Mouse (Mus musculus): Measurements from ENCODE around the gene Btf3. TPM values are rescaled to one million over a fixed set of nuclear protein-coding genes. Genes with fewer than 3 reads are reported as not detected.

The Btf3 gene
- polyA plus RNA-seq, 1 experiment from 2014 or later: 773 TPM

- H3K36me3 ChIP-seq: peaks cover 57% of the 10 kb centered on the region
- ATAC-seq (ENCODE audit: insufficient number of reproducible peaks, insufficient read depth, low FRiP score, low TSS enrichment, low read depth): no peak
These were observed 42.8 kb downstream of the Btf3 start for GRCm38 (mm10) chr13:98274023-98274422.

DNA sequence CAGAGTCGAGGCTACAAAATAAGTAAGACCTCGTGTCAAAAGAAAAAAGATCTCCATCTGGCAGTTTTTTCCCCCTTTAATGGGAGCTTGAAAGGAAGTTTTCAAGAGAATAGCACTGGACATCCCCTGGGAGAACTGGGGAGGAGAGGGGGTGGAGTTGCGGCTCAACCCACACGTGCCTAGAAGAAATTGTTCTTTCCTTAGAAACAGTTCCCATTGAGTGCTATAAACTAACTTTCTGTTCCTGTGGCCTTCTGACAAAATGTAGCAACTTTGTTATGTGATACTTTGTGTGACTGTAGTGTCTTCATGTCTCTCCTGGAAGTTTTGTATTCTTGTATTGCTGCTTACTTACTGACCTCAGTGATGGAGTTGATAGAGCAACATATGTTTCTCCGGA, 52.7 kb downstream of the Btf3 start:
- Histone ChIP-seq H3K4me3 (replicated peaks) (peak overlapping the region; percentile 84), H3K4me2 (peak overlapping the region; percentile 78), H3K9ac (replicated peaks) (no peak overlapping the region; the same call in 1 of the 2 replicates), H3K4me1 (replicated peaks) (peaks cover 15% of the 10 kb centered on the region), H3K9me3 (no peaks in the 10 kb centered on the region), H3K27me3 (no peaks in the 10 kb centered on the region), H3K27ac (no peak overlapping the region), H3K36me3 (peaks cover 26% of the 10 kb centered on the region)
- ATAC-seq (ENCODE audit: insufficient number of reproducible peaks, insufficient read depth, low FRiP score, low TSS enrichment, low read depth): no peak
- WGBS: 41% methylated on average over 5 of the region's 5 CpGs

More at GRCm38 (mm10) chr13:98274023-98274422, 42.8 kb downstream of the Btf3 start:
- no peak overlapping the region for H3K4me2 ChIP-seq
- 88% methylated on average over 9 of the region's 9 CpGs for WGBS
- no peaks in the 10 kb centered on the region for H3K4me1 ChIP-seq (replicated peaks)
- no peak overlapping the region for H3K4me3 ChIP-seq (replicated peaks)
- no peaks in the 10 kb centered on the region for H3K9me3 ChIP-seq
- H3K9ac ChIP-seq (replicated peaks): no peak overlapping the region
- H3K27ac ChIP-seq: no peak overlapping the region
- no peaks in the 10 kb centered on the region for H3K27me3 ChIP-seq

- Histone ChIP-seq H3K9me3 (no peaks in the 10 kb centered on the region), H3K36me3 (peaks cover 28% of the 10 kb centered on the region), H3K4me3 (replicated peaks) (peak overlapping the region; percentile 84), H3K4me1 (replicated peaks) (peaks cover 15% of the 10 kb centered on the region), H3K9ac (replicated peaks) (peak overlapping the region; percentile 79), H3K27me3 (no peaks in the 10 kb centered on the region), H3K27ac (peak overlapping the region; percentile 82), H3K4me2 (peak overlapping the region; percentile 78)
- WGBS: 2% methylated on average over 16 of the region's 16 CpGs
- no peak; the same call in 1 of the 2 replicates for ATAC-seq (ENCODE audit: insufficient number of reproducible peaks, insufficient read depth, low FRiP score, low TSS enrichment, low read depth)
These were observed 53.3 kb downstream of the Btf3 start for GRCm38 (mm10) chr13:98263458-98263987.

DNA sequence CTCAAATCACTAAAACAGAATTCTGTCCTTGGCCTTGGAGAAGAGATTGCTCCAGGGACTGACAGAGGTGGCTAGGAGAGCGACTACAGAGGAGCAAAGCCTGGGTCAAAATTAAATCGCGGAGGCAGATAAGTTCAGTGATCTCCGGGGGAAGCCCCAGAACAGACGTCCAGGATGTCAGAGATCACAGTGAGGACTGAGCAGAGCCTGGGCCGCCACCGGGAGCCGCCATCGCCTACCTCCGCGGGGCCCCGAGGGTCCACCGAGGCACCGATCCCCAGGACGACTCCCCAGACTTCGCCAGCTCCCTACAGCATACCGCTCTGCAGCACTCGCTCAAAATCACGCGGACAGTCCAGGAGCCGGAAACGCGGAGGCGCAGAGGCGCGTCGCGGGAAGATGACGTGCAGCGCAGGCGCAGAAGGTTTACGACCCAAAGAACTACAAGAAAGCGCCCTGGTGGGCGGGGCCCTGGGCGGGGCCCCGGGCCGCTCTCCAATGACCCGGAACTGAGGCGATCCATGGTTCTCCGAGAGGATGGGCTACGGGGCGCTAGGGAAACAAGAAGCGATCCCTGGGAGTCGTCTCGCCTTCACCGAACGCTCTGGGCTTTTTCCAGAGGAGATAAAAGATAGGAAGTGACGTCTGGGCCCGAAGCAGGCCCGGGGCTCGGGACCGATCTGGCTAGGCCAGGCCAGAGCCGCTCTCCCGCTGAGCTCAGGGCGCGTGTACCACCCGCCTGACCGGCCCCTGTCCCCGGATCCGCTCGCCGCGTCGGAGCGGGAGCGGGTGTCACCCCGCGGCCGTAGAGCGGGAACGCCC, 54.0 kb downstream of the Btf3 start, which contains the start of the genes Utp15 and Ankra2:
TSS of gene Utp15 (minus strand) at position 406 of the 822 bp plus-strand sequence.
TSS of gene Ankra2 (plus strand) at position 439 of the 822 bp plus-strand sequence.
- peak; percentile 98 for ATAC-seq (ENCODE audit: insufficient number of reproducible peaks, insufficient read depth, low FRiP score, low TSS enrichment, low read depth)
- Histone ChIP-seq H3K9ac (replicated peaks) (peak within 1 kb of the TSS; percentile 79), H3K27me3 (no peaks in the 10 kb centered on the region), H3K4me3 (replicated peaks) (peak within 1 kb of the TSS; percentile 84), H3K4me1 (replicated peaks) (peaks cover 15% of the 10 kb centered on the region), H3K27ac (peak within 1 kb of the TSS; percentile 82), H3K4me2 (peak within 1 kb of the TSS; percentile 82), H3K9me3 (no peaks in the 10 kb centered on the region), H3K36me3 (peaks cover 29% of the 10 kb centered on the region)
- WGBS: under 1% methylated on average over 71 of the region's 71 CpGs

Other genes with a start within 250 kb of the Btf3 start
- 21.3 and 23.7 TPM in 2 replicates for gene Arhgef28, start 110.6 kb downstream of the Btf3 start, polyA plus RNA-seq (2016; fragmentation: Nextera tagmentation; extraction: Ambion mirVana)
- 41.2 and 42.0 TPM in 2 replicates for gene Utp15, start 54.0 kb downstream of the Btf3 start, polyA plus RNA-seq (2016; fragmentation: Nextera tagmentation; extraction: Ambion mirVana)
- gene Ankra2, start 53.9 kb downstream of the Btf3 start, polyA plus RNA-seq (2016; fragmentation: Nextera tagmentation; extraction: Ambion mirVana): 15.3 and 19.1 TPM in 2 replicates
- gene Gm21976, start 37.1 kb downstream of the Btf3 start, polyA plus RNA-seq (2016; fragmentation: Nextera tagmentation; extraction: Ambion mirVana): not detected in 2 replicates
- gene Foxd1, start 37.2 kb upstream of the Btf3 start, polyA plus RNA-seq (2016; fragmentation: Nextera tagmentation; extraction: Ambion mirVana): 0.17 and 0.25 TPM in 2 replicates
- gene Gm10320, start 175.0 kb upstream of the Btf3 start, polyA plus RNA-seq (2016; fragmentation: Nextera tagmentation; extraction: Ambion mirVana): 1.3 and 1.7 TPM in 2 replicates